Mouse (Mus musculus) left cerebral cortex, adult 2 months (tissue): Measurements from ENCODE around the gene Spindoc. TPM values are rescaled to one million over a fixed set of nuclear protein-coding genes. Genes with fewer than 3 reads are reported as not detected.

Source experiments
- DNase-seq, 2 experiments: peaks; one replicate each; pipeline ENCODE4 v3.0.0; 2021 to 2022; ENCODE audit warnings: low spot score in 2 of 2, mixed read lengths in 1 of 2; ENCODE audit errors: extremely low spot score in 1 of 2
- H3K27ac ChIP-seq: fragments of 200-600 bp; 2 replicates; pipeline ENCODE4 v1.8.1; 2022
- H3K4me3 ChIP-seq: fragments of 200-600 bp; 2 replicates; pipeline ENCODE4 v1.8.1; 2022
- CTCF ChIP-seq: fragments of 200-600 bp; IDR thresholded peaks from 2 replicates; pipeline ENCODE4 v1.8.1; 2022; ENCODE audit warnings: antibody characterized with exemption, mild to moderate bottlenecking, moderate library complexity
- intact Hi-C: fragments of 180-260 bp; cut with DNase I; formaldehyde crosslinking; loops from one replicate; pipeline ENCODE4 v1.15.1; 2025
- microRNA-seq, 2 experiments: library from miRNA; unstranded; fragments of <30 nt; microRNA quantifications; one replicate each; pipeline ENCODE4 v1.2.0; 2021
- total RNA-seq, 2 experiments: library from RNA; stranded (reverse); gene quantifications; 2 replicates each; pipeline ENCODE4 v1.2.3; 2021

Gene Spindoc
- total RNA-seq, 2 experiments from 2014 or later = 27.9 to 28.0 TPM

DNA sequence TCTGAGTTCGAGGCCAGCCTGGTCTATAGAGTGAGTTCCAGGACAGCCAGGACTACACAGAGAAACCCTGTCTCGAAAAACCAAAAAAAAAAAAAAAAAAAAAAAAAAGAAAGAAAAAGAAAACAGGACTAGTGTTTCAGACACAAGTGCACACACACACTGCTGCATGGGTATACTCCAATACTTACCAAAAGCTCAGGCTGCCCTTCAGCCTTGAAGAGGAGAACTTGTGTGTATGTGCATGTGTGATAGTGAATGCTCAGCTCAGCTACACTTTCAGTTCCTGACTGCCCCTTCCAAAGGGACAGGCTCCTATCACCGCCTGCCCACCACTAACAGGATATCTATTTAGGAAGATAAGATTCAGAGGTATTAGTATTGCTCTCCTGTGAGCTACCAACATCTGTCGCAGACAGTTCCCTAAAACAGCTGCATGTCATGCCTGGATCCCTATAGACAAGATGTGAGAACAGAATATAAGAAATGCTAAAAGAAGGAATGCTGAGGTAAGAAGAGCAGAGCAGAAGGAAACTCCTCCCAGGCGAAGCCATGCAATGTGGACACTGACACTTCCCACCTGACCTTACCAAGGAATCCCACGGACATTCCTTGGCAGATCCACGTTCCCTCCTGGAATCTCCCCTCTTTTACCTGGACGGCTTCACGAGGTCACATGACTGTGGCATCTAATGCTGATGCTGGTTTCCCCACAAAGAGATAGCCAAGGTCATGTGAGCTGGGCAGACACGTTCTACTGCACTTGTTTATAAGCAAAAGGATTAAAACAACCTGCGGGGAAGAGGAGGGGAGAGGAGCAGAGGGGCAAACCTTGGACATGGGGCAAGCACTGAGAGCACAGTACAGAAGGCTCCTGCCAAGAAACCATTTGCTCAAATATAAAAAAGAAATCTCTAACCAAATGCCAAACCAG lies 77.1 kb downstream of the Spindoc start:
- intact Hi-C loops = no loop called here
- Histone ChIP-seq H3K27ac (peak overlapping the region; percentile 9; the same call in 1 of the 2 replicates), H3K4me3 (no peak overlapping the region)
- no peak for DNase-seq
- no peak for TF ChIP-seq CTCF

- Histone ChIP-seq H3K4me3 (no peak overlapping the region), H3K27ac (peak overlapping the region; percentile 19; the same call in 1 of the 2 replicates)
- DNase-seq = no peak
- TF ChIP-seq CTCF = no peak
- intact Hi-C loops = no loop called here
These were observed 78.0 kb downstream of the Spindoc start for GRCm38 (mm10) chr19:7304801-7305200.

Small RNA genes within 50 kb of the gene (microRNA-seq; reads per million reads assigned to microRNA genes)
- 0.96 to 0.97 reads per million in 2 experiments for gene Mir6991

Other genes starting within 250 kb of the Spindoc start
- gene Otub1, start 176.7 kb downstream of the Spindoc start, total RNA-seq = 100 to 1,000 TPM; 257 to 267 TPM
- 100 to 1,000 TPM; 934 to 941 TPM for gene Cox8a, start 165.4 kb downstream of the Spindoc start, total RNA-seq
- 10 to 100 TPM; 35.7 to 37.4 TPM for gene Naa40, start 141.8 kb downstream of the Spindoc start, total RNA-seq
- gene Rcor2, start 115.7 kb downstream of the Spindoc start, total RNA-seq = 10 to 100 TPM; 14.3 to 14.7 TPM
- gene Mark2, start 41.1 kb downstream of the Spindoc start, total RNA-seq = 100 to 1,000 TPM; 133 to 148 TPM
- gene 2700081O15Rik, start 34.6 kb upstream of the Spindoc start, total RNA-seq = 10 to 100 TPM; 32.1 to 34.1 TPM
- 100 to 1,000 TPM; 792 to 823 TPM for gene Rtn3, start 100.3 kb upstream of the Spindoc start, total RNA-seq
- gene Atl3, start 111.0 kb upstream of the Spindoc start, total RNA-seq = 10 to 100 TPM; 21.8 to 23.6 TPM
- 10 to 100 TPM; 26.8 to 30.8 TPM for gene Pla2g16, start 174.5 kb upstream of the Spindoc start, total RNA-seq
- gene Lgals12, start 224.2 kb upstream of the Spindoc start, total RNA-seq = under 1 TPM; 0.48 to 0.49 TPM
- gene Hrasls5, start 229.5 kb upstream of the Spindoc start, total RNA-seq = not detected